Mouse (Mus musculus): Measurements from ENCODE around the gene Olfr996. TPM values are rescaled to one million over a fixed set of nuclear protein-coding genes. Genes with fewer than 3 reads are reported as not detected.

The Olfr996 gene
- polyA plus RNA-seq (2012; rRNA removed): not detected in 2 replicates

DNA sequence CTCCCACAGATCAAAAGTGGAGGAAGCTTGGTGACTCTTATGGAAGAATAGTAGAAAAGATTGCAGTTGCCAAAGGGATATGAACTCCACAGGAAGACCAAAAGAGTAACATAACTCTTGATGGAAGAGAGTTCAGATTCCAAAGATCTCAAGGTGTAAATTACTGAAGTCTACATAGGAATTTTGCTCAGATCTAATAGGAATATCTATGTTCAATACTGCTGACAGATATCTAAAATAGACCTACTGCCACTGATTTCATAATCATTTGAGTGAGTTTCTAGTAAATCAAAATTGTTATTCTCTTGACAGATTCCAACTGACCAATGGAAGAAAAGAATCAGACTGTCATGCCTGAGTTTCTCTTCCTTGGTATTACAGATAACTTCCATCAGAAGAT lies at the start of gene Olfr996:
TSS of gene Olfr996 (plus strand) at position 301 of the 400 bp plus-strand sequence.

DNA sequence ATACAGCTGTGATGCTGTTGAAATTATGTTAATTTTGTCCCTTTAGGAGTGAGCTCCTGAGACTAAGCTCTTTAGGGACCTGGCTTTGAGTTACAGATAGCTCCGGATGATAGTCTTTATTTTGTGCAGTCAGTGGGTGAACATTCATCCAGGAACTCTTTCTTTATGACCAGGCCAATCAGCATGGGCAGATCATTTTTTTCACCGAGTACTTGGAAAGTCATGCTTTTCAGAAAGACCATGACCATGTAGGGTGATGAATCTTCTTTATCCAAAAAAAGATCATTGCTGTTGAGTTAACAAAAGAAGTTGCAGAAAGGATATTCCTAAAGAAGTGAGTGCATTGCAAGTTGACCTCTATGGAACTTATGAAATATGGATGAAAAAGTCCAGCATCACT lies 9.6 kb downstream of the Olfr996 start, which contains the start of gene Olfr998:
TSS of gene Olfr998 (plus strand) at position 301 of the 400 bp plus-strand sequence.

DNA sequence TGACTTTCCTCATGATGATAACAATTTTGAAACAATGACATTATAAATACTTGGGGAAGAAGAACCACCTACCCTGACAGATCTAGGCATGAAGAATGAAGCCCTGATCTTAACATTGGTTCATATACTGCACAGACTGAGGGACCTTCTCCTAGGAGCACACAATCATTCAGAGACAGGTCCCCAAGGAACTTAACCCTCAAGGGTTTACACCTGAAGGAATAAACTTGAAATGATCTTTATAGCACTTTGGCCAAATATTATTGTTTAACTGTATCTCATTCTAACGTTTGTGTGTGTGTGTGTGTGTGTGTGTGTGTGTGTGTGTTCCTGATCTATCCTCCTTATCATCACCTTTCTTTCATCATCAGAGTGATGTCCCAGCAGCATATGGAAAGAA lies 32.8 kb downstream of the Olfr996 start, which contains the start of gene Olfr1000:
TSS of gene Olfr1000 (minus strand) at position 101 of the 400 bp plus-strand sequence.

Other genes with a start within 250 kb of the Olfr996 start
- gene Olfr987, start 239.9 kb upstream of the Olfr996 start, polyA plus RNA-seq (2012; rRNA removed): not detected in 2 replicates
- not detected in 2 replicates for gene Olfr988, start 216.0 kb upstream of the Olfr996 start, polyA plus RNA-seq (2012; rRNA removed)
- not detected in 2 replicates for gene Olfr992, start 169.7 kb upstream of the Olfr996 start, polyA plus RNA-seq (2012; rRNA removed)
- gene Olfr993, start 164.3 kb upstream of the Olfr996 start, polyA plus RNA-seq (2012; rRNA removed): not detected in 2 replicates
- not detected in 2 replicates for gene Olfr994, start 142.8 kb upstream of the Olfr996 start, polyA plus RNA-seq (2012; rRNA removed)
- not detected in 2 replicates for gene Olfr995, start 135.6 kb upstream of the Olfr996 start, polyA plus RNA-seq (2012; rRNA removed)
- gene 4833423E24Rik, start 60.2 kb upstream of the Olfr996 start, polyA plus RNA-seq (2012; rRNA removed): not detected in 2 replicates
- not detected in 2 replicates for gene Olfr998, start 9.7 kb downstream of the Olfr996 start, polyA plus RNA-seq (2012; rRNA removed)
- not detected in 2 replicates for gene Olfr1000, start 32.7 kb downstream of the Olfr996 start, polyA plus RNA-seq (2012; rRNA removed)
- gene Olfr1002, start 71.5 kb downstream of the Olfr996 start, polyA plus RNA-seq (2012; rRNA removed): not detected in 2 replicates
- gene Olfr154, start 85.2 kb downstream of the Olfr996 start, polyA plus RNA-seq (2012; rRNA removed): not detected in 2 replicates
- not detected in 2 replicates for gene Olfr1006, start 99.6 kb downstream of the Olfr996 start, polyA plus RNA-seq (2012; rRNA removed)
- not detected in 2 replicates for gene Olfr1008, start 110.2 kb downstream of the Olfr996 start, polyA plus RNA-seq (2012; rRNA removed)
- not detected in 2 replicates for gene Olfr1009, start 136.2 kb downstream of the Olfr996 start, polyA plus RNA-seq (2012; rRNA removed)
- gene Olfr1012, start 183.6 kb downstream of the Olfr996 start, polyA plus RNA-seq (2012; rRNA removed): not detected in 2 replicates
- gene Olfr1013, start 187.9 kb downstream of the Olfr996 start, polyA plus RNA-seq (2012; rRNA removed): not detected in 2 replicates
- gene Olfr1014, start 193.5 kb downstream of the Olfr996 start, polyA plus RNA-seq (2012; rRNA removed): not detected in 2 replicates
- gene Olfr1015, start 202.8 kb downstream of the Olfr996 start, polyA plus RNA-seq (2012; rRNA removed): not detected in 2 replicates
- not detected in 2 replicates for gene Olfr1016, start 223.3 kb downstream of the Olfr996 start, polyA plus RNA-seq (2012; rRNA removed)
- not detected in 2 replicates for gene Olfr1018, start 239.3 kb downstream of the Olfr996 start, polyA plus RNA-seq (2012; rRNA removed)

All from liver, embryonic 14 days (tissue).